Mouse (Mus musculus) monocyte, adult 2 months (primary cell): Measurements from ENCODE around the gene Nup107.
"Not testable (repeated sequence)": the region's sequence is repeated elsewhere in the genome, so short reads cannot be mapped to it uniquely, and the experiment has no call there.

Experiments used
- DNase-seq, 2 experiments: peaks; one replicate each; pipeline ENCODE4 v3.0.0; 2022; ENCODE audit warnings: low spot score in 2 of 2, low read depth in 1 of 2

Nup107 gene

GRCm38 (mm10) chr10:117704964-117705335 lies 87.6 kb downstream of the Nup107 start:
- DNase-seq, result no peak

- DNase-seq, result not testable (repeated sequence)
Observed at GRCm38 (mm10) chr10:117704314-117704963, 88.1 kb downstream of the Nup107 start.

- DNase-seq, result no peak
Observed at GRCm38 (mm10) chr10:117703506-117703905, 89.0 kb downstream of the Nup107 start.

GRCm38 (mm10) chr10:117702024-117702833 lies 90.3 kb downstream of the Nup107 start:
- no peak for DNase-seq

- DNase-seq, result no peak
Observed at GRCm38 (mm10) chr10:117701034-117701829, 91.3 kb downstream of the Nup107 start.
